Mouse (Mus musculus) A20 (cell line): ENCODE results near the gene Tecta.
A peak's percentile ranks its signal among the peaks of the same experiment; 100 is the strongest.

ENCODE experiments used
- DNase-seq: peaks from one replicate; pipeline ENCODE4 v3.0.0-alpha.2; 2011; ENCODE audit warnings: low read depth, low spot score

Tecta gene

DNA sequence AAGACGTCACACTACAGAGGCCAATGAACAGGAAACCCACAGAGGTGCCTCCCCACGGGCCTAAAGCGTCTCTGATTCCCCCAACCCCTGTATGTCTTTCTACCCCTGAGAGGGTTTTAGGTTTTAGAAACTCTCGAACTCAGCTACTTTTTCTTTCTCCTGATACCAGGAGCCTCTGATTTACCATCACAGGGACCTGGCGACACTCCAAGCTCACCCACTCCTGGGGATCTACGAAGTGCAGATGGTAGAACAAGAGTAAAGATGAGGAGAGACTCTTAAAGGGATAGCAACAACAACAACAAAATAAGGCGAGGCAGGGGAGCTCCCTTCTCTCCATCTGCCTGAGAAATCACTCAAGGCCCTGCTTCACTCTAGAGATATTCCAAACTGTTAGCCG, 12.7 kb downstream of the Tecta start:
- DNase-seq, result no peak

DNA sequence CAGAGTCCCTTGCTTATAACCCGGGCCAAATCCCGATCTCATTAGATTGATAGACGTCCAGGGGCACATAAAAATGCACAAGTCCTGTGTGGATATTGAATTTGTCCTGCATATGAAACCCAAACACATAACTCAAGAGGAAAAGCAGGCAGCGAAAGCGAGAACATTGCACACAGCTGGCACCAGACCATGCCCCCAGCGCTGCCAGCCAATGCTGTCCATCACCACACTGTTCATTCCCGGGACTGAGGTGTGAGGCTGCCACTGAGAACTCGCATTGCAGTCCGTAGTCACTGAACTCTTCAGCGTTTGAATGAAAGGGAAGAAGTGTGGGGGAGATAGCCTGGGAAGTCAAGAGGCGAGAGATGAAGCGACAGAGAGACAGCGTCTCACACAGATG, 14.1 kb downstream of the Tecta start:
- no peak for DNase-seq

- DNase-seq, result no peak
These were observed 16.9 kb downstream of the Tecta start for GRCm38 (mm10) chr9:42382628-42383347.

GRCm38 (mm10) chr9:42382063-42382462, 17.7 kb downstream of the Tecta start:
- no peak for DNase-seq

GRCm38 (mm10) chr9:42378071-42378470, 21.7 kb downstream of the Tecta start:
- DNase-seq, result no peak

- no peak for DNase-seq
These were observed 22.1 kb downstream of the Tecta start for GRCm38 (mm10) chr9:42377656-42378055.

DNA sequence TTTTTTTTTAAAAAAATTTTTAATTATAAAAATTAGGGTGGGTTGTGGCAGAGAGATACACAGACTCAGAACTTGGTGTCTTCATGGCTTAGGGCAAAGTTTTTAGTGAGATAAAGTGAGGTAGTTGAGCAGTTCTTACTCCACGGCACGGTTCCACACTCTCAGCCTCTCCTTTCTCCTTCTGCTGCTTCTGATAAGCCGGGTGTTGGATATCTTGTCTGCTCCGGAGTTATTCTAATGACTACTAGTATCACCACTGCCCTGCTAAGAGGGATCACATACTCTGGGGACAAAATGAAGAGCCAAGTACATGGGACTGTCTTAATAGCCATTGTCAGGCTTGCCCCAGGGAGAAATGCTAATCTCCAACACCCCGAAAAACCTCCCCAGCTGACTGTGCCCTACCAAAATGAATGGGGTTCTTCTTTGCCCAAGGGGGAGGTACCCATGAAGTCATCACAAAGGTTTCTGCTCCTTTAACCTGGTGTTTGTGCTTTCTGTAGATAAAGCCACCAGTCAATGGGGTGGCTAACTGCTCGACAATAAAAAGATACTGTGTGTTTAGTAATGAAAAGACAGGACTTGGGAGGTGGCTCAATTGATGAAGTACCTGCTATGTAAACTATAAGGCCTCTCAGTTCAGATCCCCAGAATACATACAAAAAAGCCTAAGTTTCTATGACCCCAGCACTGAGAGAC, 27.9 kb downstream of the Tecta start:
- DNase-seq, result no peak

DNA sequence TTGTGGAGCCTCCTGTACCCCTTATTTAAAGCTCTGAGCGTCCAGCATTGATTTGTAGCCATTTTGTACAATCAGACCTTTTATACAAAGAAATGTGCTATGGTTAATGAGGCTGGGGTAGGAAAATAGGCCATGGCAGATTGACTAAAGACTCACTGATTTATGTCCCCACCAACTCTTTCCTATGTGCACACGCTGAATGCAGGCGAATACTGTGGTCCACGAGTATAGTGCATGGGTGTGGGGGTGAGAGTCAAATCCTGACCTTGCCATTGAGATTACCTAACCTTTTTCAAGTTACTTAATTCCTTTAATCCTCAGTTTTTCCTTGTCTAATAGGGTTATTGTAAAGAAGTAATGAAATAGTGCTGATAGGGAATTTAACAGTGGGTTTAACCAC, 42.1 kb downstream of the Tecta start:
- DNase-seq, result no peak

GRCm38 (mm10) chr9:42354871-42355270, 44.9 kb downstream of the Tecta start:
- DNase-seq, result no peak

DNA sequence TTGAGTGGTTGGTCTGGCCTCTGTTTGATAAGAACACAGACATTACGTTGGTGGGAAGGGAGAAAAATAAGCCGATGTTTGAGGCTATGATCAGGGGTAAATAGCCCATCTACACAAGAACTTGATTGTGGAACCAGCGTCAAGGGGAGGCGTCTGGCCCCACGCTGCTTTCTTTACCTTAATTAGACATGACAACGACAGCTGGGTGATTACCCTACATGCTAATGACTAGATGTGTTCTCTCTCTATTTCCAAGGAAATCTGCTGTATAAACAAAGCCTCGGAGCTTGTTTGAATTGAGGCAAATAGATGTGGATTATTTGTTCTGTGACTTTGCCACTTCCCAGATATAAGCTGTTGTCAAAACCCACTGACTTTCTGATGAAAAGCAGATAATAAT, 49.9 kb downstream of the Tecta start:
- no peak for DNase-seq

- DNase-seq, result no peak
These were observed 53.4 kb downstream of the Tecta start for GRCm38 (mm10) chr9:42346297-42346696.

DNA sequence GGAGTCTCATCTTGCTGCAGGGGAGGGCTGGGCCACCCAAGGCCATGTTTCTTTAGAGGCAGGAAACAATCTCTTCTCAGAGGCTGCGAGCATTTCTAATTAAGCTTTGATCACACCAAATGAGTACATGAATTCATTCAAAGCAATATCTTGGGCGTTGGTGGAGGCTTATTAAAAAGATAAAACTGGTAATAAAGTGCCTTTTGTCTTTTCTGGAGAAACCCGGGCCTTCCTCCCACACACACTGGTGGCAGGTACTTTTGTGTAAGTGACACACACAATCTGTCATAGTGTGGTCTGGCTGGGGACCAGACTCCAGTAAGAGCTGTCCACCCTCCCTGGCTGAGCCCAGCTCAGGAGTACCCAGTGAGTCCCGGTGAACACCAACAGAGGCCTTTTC, 60.6 kb downstream of the Tecta start:
- DNase-seq, result no peak

GRCm38 (mm10) chr9:42337026-42337425, 62.7 kb downstream of the Tecta start:
- no peak for DNase-seq

GRCm38 (mm10) chr9:42336575-42336974, 63.2 kb downstream of the Tecta start:
- DNase-seq, result no peak

- no peak for DNase-seq
These were observed 64.8 kb downstream of the Tecta start for GRCm38 (mm10) chr9:42334885-42335284.

DNA sequence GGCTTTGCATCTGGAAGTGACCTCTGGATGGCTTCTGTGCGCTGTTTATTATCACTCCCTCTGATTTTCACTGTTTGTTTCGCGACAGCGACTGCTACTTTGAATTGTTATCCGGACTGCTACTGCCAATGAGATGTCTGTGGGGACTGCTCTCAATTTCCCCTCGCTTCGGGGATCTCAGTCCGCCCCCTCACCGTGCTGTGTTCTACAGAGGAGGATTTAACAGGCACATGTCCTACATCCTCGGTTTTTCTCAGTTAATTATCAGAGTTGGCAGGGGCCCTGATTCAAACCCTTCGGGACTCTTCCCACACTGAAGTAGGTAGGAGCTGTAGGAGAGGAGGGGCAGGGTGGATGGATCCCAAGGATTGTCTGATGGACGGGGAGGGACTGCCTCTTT, 67.0 kb downstream of the Tecta start:
- DNase-seq, result no peak

DNA sequence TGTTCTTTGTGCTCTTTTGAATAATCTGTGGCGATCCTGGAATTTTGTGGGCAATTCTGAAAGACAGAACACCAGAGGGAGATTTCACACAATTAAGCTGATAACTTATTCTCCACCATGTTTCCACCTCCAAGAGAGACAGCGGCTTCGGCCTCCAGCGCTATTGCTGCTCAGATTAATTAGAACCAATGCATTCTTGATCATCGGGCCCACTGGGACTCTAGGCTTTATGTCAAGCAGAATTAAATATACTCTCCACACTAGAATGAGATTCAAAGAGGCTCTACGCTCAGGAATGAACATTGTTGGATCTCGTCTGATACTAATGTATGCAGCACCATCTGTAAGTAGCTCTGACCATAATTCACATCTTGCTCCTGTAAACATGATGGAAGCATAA, 68.4 kb downstream of the Tecta start:
- no peak for DNase-seq

DNA sequence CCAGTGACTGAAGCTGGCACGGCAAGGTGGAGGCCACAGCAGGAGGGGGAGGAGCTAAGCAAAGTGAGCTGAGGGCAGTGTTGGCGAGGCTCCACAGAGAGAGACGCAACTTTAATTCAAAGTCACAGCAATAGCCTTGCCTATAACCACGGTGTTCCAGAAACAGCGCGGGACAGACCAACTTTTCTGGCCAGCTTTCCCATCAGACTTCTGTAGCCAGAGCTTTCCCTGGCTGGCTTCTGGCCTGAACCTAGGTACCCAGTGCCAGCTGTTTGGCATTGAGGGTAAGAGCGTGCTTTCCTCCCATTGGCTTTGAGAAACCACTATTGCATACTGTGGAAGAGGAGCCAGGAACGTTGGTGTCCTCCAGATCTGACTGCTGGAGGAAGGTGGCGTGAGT, 70.0 kb downstream of the Tecta start:
- DNase-seq, result no peak

DNA sequence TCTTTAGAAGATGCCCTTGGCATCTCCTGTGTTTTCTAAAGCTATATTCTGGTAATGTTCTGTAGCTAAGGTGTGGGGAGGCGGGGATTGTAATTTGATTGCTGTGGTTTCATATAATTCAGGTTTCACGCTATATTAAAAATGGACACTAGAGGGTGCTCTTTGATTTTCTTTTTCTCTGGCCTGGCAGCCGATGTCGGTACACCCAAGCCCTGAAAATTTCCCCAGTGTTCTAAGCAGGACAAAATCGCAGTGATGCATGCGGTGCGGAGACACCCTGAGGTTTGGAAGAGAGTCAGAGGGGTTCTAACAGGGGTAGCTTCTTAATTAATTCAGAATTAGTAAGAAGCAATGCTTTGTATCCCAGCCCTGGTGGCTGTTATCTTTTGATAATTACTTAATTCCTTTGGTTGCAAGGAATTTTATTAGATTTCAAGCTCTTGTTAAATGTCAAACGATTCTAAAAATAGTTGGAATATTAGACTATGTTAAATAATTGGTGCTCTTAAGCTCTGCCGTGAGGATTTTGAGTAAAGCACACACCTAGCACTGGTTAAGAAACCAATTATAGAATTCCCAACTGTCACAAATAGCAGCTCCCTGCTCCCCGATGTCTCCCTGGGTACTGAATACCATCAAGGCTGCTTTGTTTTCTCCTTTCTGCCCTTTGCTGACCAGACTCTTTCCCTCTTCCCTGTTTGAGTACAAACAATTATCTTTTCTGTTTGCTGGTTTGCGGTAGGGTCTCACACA, 72.9 kb downstream of the Tecta start:
- DNase-seq, result peak; percentile 36

- no peak for DNase-seq
These were observed 74.9 kb downstream of the Tecta start for GRCm38 (mm10) chr9:42324640-42325394.

DNA sequence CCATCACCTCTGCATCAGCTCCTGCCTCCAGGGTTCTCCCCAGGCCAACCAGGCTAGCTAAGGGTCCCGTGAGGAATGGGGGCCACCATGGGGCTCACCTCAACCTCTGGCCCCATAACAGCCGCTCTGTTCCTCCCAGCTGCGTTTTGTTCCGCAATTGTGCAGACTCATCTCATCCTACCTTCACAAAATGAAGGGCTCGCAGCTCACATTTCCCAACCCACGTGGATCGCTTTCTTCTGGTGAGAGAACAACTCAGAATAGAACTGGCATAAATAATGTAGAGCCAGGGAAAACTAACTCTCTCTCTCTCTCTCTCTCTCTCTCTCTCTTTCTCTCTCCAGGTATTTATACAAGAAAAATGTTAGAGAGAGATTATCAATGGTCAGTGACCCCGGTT, 76.5 kb downstream of the Tecta start:
- DNase-seq, result no peak

GRCm38 (mm10) chr9:42321442-42321841, 78.3 kb downstream of the Tecta start:
- no peak for DNase-seq
